Mouse (Mus musculus) CH12F3 (cell line): ENCODE data around the gene Rora.

Experiments used
- in situ Hi-C: fragments of 300-500 bp; cut with MboI; formaldehyde crosslinking; loops from 2 replicates; pipeline ENCODE4 v1.14.3; 2020; ENCODE audit warnings: low sequenced_read_pairs

Gene Rora

DNA sequence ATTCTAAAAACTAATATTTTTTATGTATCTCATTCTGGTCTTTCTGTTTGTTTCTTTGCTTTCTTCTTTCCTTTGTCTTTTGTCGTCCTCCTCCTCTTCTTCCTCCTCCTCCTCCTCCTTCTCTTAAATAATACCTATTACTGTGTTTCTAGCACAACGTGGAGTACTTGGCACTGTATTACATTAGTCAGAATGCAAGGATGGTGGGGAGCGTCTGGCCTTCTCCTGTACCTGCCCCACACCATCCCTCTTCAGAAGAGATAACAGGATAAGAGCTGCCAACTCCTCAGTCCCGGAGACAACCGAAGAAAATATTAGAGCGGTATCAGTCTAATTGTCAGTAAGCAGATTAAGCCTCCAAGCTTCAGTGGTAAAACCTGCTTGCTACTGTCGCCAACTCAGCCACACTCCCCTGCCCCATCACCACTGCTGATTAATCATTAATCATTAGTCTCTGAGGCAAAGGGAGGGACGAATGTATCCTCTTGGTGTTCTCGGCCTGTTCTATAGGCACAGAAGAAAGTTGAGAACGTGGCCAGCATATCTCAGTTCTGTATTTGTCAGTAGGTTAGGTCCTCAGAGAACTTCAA lies 521.0 kb downstream of the Rora start:
- in situ Hi-C loops = no loop called here

DNA sequence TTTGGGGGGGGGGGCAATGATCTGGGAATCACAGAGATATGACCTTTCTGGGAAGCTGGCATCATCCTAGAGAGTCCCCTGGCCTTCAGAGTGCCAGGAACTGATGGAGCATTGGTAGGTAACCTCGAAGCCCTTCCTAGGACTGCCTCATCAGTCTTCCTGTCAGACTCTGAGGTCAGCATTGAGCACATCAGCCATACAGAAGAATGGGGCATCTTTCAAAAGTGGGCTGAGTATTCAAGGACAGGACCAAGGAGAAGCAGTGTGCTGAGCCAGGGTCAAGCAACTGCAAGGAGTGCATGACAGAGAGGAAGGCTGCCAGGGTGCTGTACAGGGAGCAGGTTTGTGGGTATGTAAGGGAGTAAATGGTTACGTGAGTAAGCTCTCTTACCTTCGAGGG lies 523.4 kb downstream of the Rora start:
- in situ Hi-C loops = no loop called here

DNA sequence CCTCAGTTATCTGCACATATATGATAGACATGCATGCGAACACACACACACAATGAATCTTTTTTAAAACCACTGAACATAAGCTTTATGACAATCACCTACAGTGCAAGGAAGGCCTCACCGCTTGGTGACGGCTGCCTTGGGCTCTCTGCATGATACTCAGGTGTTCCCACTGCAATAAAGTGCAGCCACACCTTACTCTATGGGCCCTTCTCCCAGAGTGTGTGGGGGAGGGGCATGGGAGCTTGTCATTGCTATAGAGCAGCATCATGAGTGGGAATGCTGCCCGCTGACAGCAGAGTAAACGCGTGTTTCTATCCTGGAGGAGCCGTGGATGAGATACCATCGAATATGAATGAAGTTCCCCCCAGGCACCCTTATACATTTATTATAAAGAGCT lies 525.6 kb downstream of the Rora start:
- in situ Hi-C loops = no loop called here

DNA sequence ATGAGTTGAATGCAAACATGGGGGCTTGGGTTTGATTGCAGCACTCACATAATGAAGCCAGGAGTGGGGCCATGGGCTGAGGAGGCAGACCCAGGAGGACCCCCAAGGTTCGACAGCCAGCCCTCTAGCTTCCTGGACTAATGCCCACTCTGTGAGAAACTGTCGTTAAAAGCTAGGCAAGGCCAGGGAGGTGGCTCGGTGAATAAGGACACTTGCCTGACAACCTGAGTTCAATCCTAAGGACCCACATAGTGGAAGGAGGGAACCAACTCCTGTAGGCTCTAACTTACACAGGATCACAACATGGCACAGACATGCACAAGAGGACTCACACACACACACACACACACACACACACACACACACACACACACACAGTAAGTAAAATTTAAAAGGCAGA lies 527.4 kb downstream of the Rora start:
- in situ Hi-C loops = no loop called here

DNA sequence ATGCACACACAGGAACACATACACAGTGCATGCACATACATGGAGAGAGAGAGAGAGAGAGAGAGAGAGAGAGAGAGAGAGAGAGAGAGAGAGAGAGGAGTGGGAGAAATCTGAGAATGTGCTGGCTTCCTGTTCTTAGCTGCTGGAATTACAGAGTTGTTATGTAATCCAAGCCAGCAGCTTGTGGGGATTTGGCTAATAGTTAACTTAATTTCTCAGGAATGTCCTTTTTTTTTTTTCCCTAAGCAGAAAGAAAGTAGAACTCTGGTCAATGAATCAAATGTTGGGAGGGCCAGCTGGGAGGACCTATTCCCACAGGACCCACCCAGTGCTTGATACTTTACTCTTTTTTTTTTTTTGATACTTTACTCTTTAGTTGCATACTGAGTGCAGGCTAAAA lies 527.8 kb downstream of the Rora start:
- in situ Hi-C loops = no loop called here

DNA sequence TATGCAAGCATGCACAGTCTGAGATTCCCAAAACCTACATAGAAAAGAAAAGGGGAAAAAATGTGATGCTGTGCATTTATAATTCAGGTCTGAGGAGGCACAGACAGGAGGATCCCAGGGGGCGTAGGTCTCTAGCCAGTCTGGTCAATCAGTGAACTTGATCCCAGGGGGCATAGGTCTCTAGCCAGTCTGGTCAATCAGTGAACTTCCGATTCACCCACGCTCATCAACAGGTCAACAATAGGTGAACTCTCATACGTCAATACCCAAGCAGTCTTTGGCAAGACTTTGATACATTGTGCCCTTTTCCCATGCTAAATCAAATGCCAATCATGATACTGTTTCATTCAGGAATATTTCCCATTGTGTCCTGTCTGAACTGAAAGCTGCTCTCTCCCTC lies 530.3 kb downstream of the Rora start:
- in situ Hi-C loops = no loop called here

GRCm38 (mm10) chr9:69190726-69191125 lies 537.1 kb downstream of the Rora start:
- in situ Hi-C loops = no loop called here

DNA sequence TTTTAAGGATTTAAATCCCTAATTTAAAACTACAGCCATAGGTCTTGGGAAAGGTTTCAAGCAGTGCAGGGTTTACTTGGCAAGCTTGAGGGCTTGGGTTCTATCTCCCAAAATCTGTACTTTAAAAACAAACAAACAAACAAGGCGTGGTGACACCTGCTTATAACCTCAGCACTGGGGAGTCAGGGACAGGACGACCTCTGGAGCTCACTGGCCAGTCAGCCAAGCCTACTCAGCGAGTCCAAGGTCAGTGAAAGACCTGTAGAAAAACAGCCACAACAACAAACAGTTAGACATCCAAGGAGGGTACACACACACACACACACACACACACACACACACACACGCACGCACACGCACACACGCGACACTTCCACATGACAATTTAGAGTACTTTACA lies 538.9 kb downstream of the Rora start:
- in situ Hi-C loops = no loop called here

DNA sequence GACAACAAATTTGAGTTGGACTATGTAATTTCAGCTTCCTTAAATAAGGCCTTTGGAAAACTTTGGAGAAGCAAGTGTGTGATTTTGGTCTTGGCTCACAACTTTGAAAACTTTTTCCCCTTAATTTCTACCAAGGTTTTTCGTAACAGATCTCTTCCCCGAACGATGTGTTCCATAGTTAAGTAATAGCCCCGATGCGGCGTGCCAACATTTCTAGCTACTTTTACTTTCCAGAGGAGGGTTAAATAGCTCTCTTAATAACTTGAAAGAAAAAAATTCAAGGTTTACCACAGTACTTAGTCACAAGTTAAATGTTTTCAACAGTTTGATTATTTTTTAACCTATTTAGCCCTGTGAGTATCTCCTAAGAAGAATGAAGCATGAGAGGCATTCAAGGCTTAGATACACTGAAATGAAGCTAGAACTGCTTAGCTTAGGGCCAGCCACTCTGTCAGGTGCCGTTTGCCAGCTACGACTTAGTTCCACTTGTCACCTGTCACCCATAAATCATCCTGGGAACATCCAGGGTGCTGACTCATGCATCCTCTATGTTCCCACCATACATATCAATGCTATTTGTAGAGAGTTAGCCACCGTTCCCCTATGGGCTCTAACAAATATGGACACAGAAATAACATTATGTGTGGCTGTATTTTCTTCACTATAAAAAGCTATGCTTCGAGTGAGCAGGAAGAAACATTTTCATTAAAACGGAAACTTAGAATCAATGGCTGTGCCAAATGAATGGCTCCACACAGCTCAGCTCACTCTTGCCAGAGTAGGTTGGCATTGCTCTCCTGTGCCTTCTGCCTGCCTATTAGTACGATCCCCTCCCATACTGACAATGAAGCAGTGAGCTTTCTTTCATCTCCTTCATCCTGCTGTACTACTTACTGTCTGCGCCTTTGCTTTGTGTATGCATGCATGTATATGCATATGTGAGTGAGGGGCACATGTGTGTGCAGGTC lies 541.3 kb downstream of the Rora start:
- in situ Hi-C loops = no loop called here

GRCm38 (mm10) chr9:69213796-69214195 lies 560.2 kb downstream of the Rora start:
- in situ Hi-C loops = no loop called here

- in situ Hi-C loops = no loop called here
Measured at GRCm38 (mm10) chr9:69224841-69225240, 571.3 kb downstream of the Rora start.

- in situ Hi-C loops = no loop called here
Measured at GRCm38 (mm10) chr9:69226424-69226823, 572.8 kb downstream of the Rora start.

DNA sequence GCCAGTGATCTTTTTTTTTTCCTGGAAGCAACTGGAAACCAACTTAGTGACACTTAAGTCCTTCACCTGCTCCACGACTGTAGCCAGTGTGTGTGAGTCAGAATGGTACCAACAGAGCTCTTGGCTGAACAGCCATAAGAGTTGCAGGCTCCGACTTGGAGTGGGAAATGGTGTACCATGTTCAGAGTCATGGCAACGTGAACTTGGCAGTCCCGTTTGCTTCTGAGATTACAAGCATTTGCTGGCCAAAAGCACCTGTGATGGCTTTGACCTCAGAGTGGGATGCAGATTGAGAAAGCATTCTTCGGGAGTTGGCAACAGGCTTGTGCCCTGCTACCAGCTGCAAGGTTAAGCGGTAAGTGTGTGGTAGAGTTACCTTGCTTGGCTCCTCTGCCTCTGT lies 574.2 kb downstream of the Rora start:
- in situ Hi-C loops = no loop called here

DNA sequence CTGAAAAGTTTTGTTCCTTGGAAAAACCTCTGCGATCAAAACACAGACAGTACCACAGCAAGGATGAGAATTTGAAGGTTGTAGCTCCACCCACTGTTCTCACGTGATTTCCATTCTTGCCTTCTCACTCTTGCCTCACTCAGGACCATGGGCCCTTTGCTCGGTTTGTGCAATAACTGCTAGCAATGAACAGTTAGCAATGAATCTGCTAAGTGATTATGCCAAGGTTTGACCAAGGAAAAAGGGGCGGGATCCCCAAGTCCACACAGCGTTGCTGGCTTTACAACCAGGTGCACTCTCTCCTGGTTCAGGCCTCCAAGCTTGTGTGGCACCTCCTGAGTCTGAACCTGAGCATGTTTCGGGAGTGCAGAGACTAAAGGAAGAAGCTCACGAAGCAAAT lies 576.3 kb downstream of the Rora start:
- in situ Hi-C loops = no loop called here

GRCm38 (mm10) chr9:69234526-69234925 lies 580.9 kb downstream of the Rora start:
- in situ Hi-C loops = no loop called here

DNA sequence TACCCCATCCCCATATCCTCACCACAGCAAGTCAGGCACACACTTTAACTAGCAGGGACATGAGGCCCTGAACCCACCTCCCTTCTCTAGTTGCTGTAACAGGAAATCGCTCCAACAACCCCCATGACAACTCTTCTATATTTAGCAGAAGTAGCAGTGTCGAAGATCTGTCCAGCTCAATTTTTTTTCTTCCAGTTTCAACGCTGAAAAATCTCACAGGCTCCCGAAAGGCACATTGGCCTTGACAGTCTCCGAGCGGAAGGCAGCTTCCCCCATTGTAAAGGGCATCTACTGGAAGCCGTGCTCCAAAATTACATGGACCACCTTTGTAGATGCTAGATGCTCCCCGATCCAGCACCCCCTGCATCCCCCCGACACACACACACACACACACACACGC lies 583.7 kb downstream of the Rora start:
- in situ Hi-C loops = no loop called here

GRCm38 (mm10) chr9:69242538-69242937 lies 589.0 kb downstream of the Rora start:
- in situ Hi-C loops = no loop called here

- in situ Hi-C loops = no loop called here
Measured at GRCm38 (mm10) chr9:69243626-69244025, 590.0 kb downstream of the Rora start.

GRCm38 (mm10) chr9:69246225-69246624 lies 592.6 kb downstream of the Rora start:
- in situ Hi-C loops = no loop called here

DNA sequence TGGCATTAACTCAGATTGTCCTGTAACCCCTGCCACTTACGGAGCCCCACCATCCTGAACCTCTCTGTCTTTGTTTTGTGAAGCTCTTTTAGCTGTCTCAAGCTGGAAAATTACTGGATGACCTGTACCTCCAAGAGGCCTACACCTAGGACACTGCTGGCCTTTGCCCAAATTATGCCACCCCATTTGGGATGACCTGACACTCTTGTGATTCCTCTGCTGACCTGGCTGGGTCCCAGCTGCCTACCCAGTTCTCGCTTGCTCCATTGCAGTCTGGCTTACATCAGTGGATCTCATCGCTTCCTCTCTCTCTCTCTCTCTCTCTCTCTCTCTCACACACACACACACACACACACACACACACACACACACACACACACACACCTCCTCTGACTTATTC lies 596.0 kb downstream of the Rora start:
- in situ Hi-C loops = no loop called here

GRCm38 (mm10) chr9:69250326-69250725 lies 596.7 kb downstream of the Rora start:
- in situ Hi-C loops = no loop called here

DNA sequence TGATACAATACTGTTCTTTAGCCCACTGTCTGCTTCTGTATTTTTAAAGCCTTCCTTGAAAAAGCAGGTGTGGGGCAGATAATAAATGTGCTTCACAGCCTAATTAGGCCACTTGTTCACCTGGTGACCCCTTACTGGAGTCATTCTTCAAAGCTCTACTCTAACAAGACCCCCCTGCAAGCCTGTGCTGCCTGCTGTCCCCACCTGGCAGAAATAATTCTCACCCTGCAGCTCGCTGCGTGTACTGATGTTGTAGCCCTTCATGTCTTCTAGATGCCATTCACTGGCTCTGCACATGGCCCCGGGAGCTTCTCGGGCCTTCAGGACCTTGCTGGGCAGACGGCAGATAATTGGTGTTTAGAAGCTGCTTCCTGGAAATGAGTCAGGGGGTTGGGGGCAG lies 604.9 kb downstream of the Rora start:
- in situ Hi-C loops = no loop called here
